Mouse (Mus musculus) kidney, postnatal 4 days (tissue): ENCODE results near the gene Mipep.

Source experiments
- DNase-seq, 2 experiments: peaks; one replicate each; pipeline ENCODE4 v3.0.0; 2021; ENCODE audit warnings: mixed read lengths in 2 of 2

Gene Mipep

DNA sequence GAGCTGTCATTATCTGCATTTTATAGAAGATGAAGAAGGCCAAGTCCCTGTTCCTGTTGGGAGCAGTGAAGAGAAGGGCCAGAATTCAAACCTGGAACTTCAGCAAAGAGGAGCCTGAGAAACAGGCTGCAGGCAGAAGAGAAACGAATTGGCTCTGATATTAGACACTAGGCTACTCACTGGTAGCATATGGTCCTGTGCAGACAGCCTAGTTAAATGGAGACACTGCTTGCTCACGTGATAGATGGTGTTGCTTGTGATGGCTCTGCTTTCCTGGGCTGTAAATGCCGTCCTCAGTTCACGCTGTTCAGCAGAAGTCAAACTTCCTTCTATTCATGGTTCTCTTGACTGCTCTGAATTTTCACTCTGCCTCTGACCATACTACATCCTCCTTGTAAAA lies 98.3 kb downstream of the Mipep start:
- no peak for DNase-seq

DNA sequence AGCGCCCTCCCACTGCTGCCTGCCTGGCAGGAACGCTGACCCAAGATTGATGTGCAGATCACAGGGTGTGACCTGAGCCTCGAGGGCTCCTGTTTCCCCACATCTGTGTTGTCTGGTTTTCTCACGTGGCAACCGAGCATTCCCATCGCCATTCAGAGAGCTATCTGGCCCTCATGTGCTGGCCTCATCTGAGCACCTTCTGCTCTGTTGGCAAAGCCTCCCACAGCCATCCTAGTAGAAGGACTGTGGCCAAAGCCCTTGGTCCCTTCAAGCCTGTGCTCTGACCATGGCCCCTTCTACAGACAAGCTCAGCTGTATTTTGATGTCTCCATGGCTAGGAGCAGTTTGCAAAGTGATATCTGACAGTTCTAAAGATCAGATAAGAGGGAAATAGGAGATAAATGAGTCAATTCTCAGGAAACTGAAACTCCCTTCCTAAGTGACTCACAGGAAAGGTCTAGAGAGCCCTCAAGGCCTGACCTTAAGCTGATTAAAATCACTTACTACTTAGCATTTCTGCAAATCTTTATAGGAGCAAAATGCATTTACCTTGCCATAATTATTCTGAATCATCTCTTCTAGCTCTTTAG lies 101.1 kb downstream of the Mipep start:
- DNase-seq: no peak

DNA sequence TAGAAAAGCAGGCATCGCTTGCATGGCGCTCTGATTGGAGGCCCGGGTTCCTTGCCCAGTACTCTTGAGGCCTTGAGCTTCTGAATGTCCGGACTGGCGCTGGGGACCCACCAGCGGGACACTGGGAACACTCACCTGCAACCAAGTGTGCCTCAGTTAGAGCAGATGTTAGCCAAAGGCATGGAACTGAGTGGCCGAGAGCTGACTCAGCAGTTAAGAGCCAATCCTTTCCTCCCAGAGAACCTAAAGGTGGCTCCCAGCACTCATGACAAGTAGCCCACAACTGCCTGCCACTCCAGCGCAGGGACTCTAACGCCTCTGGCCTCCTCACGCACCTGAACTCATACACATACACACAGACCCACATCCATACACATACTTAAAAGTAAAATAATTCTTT lies 109.5 kb downstream of the Mipep start:
- DNase-seq: no peak

DNA sequence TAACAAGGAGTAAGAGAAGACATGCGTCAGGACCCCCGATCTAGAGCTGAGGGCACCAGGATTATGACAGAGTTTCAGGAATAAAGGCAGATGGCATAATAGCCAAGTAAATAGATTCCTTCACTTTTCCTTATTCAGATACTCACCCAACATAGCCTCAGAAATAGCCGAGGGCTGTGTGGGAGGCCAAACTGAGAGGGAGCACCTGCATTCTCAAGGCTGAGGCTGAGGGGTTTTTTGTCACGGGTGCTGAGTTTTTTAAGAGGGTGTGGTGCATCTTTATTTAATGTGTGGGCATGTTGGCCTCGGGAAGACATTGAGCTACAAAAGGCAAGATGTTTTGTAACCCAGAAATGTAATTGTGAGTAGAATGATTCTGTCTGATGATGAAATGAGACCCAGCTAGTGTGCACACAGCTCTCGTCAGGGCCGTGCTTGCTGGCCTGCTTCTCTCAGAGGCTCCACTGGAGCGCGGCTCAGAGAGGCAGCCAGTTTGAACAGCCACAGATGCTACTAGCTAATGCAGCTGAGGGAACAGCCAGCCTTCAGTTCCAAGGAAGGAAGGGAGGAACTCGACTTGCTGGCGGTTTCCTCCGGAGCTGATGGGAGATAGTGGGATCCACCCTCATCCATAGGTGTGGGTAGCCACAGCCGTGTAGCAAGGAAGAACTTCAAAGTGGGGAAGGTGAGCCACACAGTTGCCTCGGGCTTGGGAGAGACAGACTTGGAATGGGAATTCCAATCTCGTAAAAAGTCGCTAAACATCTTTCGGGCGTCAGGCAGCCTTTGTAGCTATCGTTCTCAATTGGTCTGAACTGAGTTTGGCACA lies 111.0 kb downstream of the Mipep start:
- peak; percentile 26 to 42 for DNase-seq

DNA sequence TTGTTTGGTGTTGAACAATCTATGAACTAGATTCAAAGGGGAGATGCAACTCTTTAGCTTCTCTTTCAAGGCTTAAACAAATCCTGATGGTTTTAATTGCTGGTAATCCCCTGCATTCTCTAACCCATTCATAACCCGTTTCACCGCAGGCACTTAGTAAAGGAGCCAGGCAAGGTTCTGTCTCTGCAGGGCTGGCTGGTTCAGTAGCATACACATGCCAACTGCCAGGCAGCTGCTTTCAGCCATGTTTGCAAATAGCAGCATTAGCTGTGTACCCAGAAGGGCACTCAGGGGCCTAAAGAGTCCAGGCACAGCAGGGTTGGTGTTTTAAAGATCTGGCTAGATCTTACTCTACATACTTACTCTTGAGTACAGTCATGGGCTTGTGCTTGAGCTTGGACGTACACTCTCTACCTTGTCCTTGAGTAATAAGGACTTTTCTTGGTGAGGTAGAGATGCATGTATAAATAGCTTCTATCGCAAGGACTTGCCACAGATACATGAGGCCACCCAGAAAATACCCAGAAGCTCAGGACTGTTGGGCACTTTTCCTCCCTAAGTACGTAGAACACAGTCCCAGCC lies 113.8 kb downstream of the Mipep start:
- no peak for DNase-seq

DNA sequence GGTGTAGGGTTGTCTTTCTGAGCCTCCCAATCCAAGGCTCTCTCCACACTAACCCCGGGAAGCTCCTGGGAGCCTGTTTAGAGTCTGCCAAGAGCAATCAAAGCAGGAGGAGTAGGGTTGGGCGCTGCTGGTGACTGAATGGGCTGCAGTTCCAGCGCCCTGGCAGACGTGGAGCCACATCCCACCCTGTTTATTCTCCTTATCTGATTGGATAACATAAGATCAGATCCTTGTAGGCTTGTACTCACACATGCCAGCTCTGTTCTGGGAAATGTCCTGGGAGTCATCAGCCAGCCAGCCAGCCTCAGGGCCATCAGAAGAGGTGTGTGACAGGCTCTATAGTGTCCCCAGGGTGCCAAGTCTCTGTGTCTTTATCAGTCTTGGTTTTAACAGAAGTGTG lies 120.1 kb downstream of the Mipep start:
- no peak for DNase-seq

DNA sequence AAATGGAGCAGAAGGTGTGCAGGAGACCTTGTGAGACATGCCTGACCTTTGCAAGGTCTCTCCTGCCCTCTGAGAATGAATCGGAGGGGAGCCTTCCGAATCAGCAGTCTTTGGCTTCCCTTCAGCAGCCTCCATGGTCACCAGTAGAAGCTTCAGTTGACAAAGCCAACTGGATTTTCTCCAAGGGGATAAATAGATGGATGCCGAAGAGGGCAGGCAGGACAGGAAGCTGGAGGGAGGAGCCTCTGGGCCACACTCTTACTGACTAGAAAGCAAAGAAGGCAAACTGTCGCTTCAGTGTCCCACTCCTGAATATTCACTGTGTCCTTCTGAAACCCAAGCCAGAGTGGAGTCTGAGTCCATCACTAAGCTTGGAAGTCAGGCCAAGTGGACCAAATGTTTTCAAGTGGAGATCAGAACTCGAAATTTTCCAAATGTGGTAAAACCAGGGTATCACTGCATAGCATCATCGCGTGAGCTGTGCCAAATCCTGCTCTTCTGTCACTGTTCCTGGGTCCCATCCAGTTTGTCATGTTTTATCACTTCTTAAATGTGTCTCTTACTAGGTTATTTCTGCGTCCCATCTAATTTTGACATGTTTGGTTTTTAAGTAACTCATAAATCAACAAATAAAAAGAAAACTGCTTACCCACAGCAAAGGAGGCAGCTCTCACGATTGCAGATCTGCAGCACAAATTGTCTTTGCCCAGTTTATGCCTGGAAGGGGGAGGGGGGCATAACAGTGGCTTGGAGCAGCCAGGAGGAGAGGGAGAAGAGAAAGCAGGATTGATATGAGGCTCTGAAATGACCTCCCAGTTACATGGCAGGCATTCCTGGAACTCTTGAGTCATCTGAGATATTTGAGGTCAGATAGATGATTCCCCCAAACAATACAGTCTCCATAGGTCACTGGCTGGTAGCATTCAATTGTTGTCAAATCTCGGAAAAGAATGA lies 122.3 kb downstream of the Mipep start:
- no peak for DNase-seq

DNA sequence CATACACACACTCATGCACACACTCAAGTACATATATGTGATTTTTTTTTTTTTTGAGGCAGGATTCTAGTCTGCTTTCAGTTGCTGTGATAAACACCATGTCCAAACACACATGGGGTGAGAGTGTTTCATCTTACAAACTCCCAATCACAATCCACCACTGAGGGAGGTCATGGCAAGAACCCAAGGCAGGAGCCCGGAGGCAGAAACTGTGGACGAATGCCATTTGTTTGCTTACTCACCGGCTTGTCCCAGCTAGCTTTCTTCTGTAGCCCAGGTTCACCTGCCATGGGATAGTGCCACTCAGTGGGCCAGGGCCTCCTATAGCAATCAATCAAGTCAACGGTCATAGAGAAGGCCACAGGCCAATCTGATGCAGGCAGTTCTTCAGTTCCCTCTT lies 125.0 kb downstream of the Mipep start:
- no peak for DNase-seq

DNA sequence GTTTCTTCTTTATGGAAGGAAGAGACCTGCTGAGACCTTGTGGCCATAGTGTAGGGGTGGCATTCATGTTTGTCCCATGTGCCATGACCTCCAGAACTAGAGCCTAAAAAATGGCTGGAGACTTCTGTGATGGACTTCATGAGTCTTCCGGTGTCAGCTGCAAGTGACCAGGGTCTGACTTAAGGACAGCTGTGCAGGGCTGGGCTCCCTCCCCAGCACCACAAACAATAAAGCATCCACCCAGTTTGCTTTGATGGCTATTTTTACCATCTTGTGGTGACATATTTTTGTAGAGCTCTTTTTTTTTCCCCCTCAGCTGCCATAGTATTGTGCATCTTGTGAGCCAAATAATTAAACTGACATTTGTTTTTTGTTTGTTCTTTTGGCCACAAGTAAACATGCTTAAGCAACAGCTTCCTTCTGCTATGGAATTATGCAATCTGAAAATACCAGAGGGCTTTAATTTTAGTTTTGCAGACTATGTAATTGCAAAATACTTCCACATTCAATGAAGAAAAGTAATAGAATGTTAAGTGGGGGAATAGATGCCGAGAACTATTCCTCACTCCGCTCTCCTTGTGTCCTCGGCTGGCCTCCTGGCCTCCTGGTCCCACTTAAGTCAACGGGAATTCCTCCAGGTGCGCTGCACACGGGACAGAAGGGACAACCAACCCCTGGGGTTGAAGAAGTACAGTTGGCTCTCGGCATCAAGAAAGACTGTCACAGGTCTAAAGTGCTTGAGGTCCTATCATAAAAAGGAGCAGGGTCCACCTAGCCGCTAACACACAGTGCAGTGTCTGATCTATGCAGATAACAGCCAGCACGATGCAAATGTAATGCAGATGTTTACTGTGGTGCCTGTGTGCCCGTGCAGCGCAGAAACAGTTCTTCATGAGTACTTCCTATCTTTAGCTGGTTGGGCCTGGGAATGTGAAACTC lies 126.4 kb downstream of the Mipep start:
- DNase-seq: no peak

DNA sequence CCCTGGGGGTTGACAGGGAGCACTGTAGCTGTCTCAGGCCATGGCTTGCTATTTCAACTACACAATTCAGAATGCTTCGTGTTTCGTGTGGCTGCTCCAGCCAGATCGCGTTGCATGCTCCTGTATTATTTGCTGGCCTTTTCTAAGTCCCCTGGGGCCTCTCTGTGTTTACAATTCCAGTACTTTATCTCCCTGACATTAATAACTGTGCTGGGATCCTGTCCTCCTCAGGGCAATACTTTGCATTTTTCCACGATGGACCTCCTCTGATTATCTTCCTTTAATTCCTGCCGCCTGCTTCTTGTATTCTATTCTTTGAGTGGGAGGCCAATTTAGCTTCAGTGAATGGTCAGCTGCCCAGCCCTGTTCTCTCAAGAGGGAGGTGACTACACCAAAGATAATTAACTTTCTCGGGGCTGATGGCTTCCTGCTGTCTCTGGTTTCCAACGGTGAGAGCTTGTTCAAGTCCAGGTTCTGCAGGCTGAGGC lies 128.7 kb downstream of the Mipep start:
- peak; percentile 46 to 64 for DNase-seq

DNA sequence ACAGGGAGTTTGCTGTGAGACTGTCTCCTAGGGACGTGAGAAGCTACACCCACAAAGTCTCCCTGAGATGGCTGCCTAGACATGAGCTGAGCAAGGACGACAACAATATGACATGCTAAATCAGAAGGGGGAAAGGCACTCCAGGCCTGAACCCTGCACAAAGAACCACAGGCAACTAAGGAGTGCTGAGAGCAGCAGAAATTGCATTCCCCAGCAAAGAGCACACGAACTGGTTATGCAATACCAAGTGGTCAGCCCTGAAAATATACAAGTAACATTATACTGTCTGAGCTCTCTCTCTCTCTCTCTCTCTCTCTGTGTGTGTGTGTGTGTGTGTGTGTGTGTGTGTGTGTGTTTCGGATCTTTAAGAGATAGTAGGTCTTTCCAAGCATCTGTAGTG lies 132.3 kb downstream of the Mipep start:
- no peak for DNase-seq

DNA sequence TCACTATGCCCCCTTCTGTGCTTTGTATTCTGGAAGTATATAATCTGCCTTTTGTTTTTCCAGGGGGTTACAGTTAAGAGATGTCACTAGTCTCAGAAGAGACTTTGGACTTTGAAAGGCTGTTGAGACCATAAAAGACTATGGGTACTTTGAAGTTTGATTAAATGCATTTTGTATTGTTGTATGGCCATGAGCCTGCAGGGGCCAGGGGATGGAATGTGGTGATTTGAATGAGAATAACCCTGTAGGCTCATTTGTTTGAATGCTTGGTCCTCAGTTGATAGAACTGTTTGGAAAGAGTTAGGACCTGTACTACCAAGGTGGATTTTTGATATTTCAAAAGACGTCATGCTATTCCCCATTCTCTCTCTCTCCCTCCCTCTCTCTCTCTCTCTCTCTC lies 141.6 kb downstream of the Mipep start:
- no peak for DNase-seq

DNA sequence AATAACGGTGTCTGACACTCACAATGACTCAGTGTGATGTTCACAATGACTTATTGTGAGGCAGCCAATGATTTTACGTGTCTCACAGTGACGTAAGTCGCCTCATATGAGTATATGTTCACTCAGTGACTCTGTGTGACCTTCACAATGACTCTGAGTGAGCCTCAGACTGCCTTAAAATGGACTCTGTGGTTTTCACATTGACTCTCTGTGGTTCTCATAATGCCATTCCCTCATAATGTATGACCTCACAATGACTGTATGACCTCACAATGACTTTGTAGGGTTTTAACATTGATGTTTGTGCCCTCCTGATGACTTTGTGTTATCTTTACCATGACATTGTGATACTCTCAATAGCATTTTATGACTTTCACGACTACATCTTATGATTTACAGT lies 151.3 kb downstream of the Mipep start:
- no peak for DNase-seq

DNA sequence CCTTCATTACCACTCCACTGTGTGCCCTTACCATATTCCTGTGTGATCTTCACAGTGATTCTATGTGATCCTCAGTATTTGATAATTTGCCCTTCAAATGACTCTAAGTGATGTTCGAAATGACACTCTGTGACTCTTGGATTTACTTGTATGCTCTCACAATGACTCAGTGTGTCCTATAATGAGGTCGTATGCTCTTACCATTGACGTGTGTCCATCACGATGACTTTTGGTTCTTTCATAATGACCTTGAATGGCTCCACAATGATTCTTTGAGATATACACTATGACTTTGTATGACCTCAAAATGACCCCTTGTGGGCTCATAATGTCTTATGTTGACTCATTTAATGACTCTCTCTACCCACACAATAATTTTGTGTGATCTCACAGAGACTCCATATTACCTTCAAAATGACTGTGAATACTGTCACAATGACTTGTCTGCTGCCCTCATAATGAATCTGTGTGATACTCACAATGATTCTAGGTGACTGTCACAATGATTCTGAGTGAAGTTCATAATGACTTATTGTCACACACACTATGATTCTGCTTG lies 153.2 kb downstream of the Mipep start:
- DNase-seq: no peak
